In genomic region chr13:114087696-114088465, GRCm38 (mm10) we compare ENCODE assay signal across 22 mouse cellular contexts.
DNase-seq lines count a peak whose midpoint lies in the region; ATAC-seq and TF ChIP-seq lines count a peak whose summit lies in the region.
"Had no signal": no experiment of that assay in that cellular context is flagged by ENCODE, and none has a peak within 500 bp of the region (broad histone marks: within the 10 kb centered on the region; RNA-seq: fewer than 3 reads in every experiment).

No protein-coding gene starts in this region.

- H3K4me3 ChIP-seq in kidney, adult 2 months (ENCODE audit: insufficient read depth, low read depth, low read length): no peak overlapping the region
- H3K4me3 ChIP-seq in midbrain, embryonic 11.5 days (ENCODE audit: low read depth, low read length): no peak overlapping the region
- H3K4me3 ChIP-seq in midbrain, embryonic 14.5 days (replicated peaks; ENCODE audit: low read depth, low read length): no peak overlapping the region
- H3K4me3 ChIP-seq: embryonic facial prominence, embryonic 12.5 days; forebrain, embryonic 15.5 days; hindbrain, embryonic 13.5 days; layer of hippocampus, adult 2 months; limb, embryonic 15.5 days; lung, embryonic 15.5 days; neural tube, embryonic 13.5 days had no signal

- TF ChIP-seq POLR2A in kidney, adult 2 months (IDR thresholded peaks at IDR 0.05; ENCODE audit: low read depth, low read length): no peak

- TF ChIP-seq CTCF in kidney, adult 2 months (conservative IDR thresholded peaks at IDR 0.05; ENCODE audit: insufficient read depth, insufficient read length, low read depth, low read length): no peak

- H3K9me3 ChIP-seq in midbrain, embryonic 11.5 days (ENCODE audit: control insufficient read depth, low read length): no peaks in the 10 kb centered on the region
- no peaks in the 10 kb centered on the region for H3K9me3 ChIP-seq in midbrain, embryonic 14.5 days (ENCODE audit: control insufficient read depth, low read length)
- H3K9me3 ChIP-seq: embryonic facial prominence, embryonic 12.5 days; forebrain, embryonic 15.5 days; hindbrain, embryonic 13.5 days; limb, embryonic 15.5 days; lung, embryonic 15.5 days; neural tube, embryonic 13.5 days had no signal

- 78% methylated on average over 10 of the region's 10 CpGs for WGBS in kidney, adult 2 months
- 91% methylated on average over 10 of the region's 10 CpGs for WGBS in midbrain, embryonic 11.5 days
- 89% methylated on average over 10 of the region's 10 CpGs for WGBS in midbrain, embryonic 14.5 days

- H3K9ac ChIP-seq in midbrain, embryonic 11.5 days (ENCODE audit: low read length): no peak overlapping the region
- no peak overlapping the region for H3K9ac ChIP-seq in midbrain, embryonic 14.5 days (replicated peaks; ENCODE audit: low read length)
- H3K9ac ChIP-seq: embryonic facial prominence, embryonic 12.5 days; forebrain, embryonic 15.5 days; hindbrain, embryonic 13.5 days; limb, embryonic 15.5 days; lung, embryonic 15.5 days; neural tube, embryonic 13.5 days had no signal

- 0 out of 2 replicates have a peak, but pooled peaks cover 7% of the 10 kb centered on the region for H3K4me1 ChIP-seq in kidney, adult 2 months (ENCODE audit: control insufficient read depth, insufficient read depth, low read length)
- H3K4me1 ChIP-seq in midbrain, embryonic 11.5 days (ENCODE audit: control insufficient read depth, insufficient read depth, low read length): no peaks in the 10 kb centered on the region; the same call in 1 of the 2 replicates
- H3K4me1 ChIP-seq in midbrain, embryonic 14.5 days (ENCODE audit: control insufficient read depth, insufficient read depth, low read length): no peaks in the 10 kb centered on the region
- H3K4me1 ChIP-seq: forebrain, embryonic 15.5 days; hindbrain, embryonic 13.5 days; neural tube, embryonic 13.5 days had no signal

- no peak for ATAC-seq in midbrain, embryonic 11.5 days (ENCODE audit: low FRiP score)
- ATAC-seq in midbrain, embryonic 14.5 days (ENCODE audit: low FRiP score, low TSS enrichment): no peak
- ATAC-seq: forebrain, embryonic 15.5 days; Patski had no signal

- H3K36me3 ChIP-seq in kidney, adult 2 months (ENCODE audit: control insufficient read depth, insufficient read depth, low read length): no peaks in the 10 kb centered on the region
- no peaks in the 10 kb centered on the region for H3K36me3 ChIP-seq in midbrain, embryonic 11.5 days (ENCODE audit: control insufficient read depth, insufficient read depth, low read length)
- H3K36me3 ChIP-seq in midbrain, embryonic 14.5 days (ENCODE audit: control insufficient read depth, insufficient read depth, low read length): no peaks in the 10 kb centered on the region
- H3K36me3 ChIP-seq: embryonic facial prominence, embryonic 12.5 days; hindbrain, embryonic 13.5 days; limb, embryonic 15.5 days; lung, embryonic 15.5 days; neural tube, embryonic 13.5 days had no signal

- peak; percentile 77 for DNase-seq in kidney, adult 2 months
- no peak for DNase-seq in kidney, postnatal 4 days
- peak; percentile 2 for DNase-seq in midbrain, embryonic 11.5 days (ENCODE audit: low spot score, missing footprints)
- DNase-seq in midbrain, embryonic 14.5 days: no peak
- peak; percentile 19 to 36 for DNase-seq in gastrocnemius, postnatal 36 days
- no peak for DNase-seq in cerebellum, adult 18-20 months
- DNase-seq in MN1 (ENCODE audit: low spot score): no peak
- DNase-seq: adrenal gland, postnatal 14 days; cerebellum, postnatal 10 days; heart, postnatal 10 days; lung, postnatal 4 days; right cerebral cortex, adult 18-20 months; thymus, postnatal 25 days had no signal

- intact Hi-C loops in gastrocnemius, postnatal 36 days (cut with DNase I): no loop called here

- no peaks in the 10 kb centered on the region for H3K27me3 ChIP-seq in kidney, adult 2 months (replicated peaks; ENCODE audit: control insufficient read depth, insufficient read depth, low read length)
- H3K27me3 ChIP-seq in midbrain, embryonic 11.5 days (ENCODE audit: control insufficient read depth, insufficient read depth, low read length): no peaks in the 10 kb centered on the region
- H3K27me3 ChIP-seq in midbrain, embryonic 14.5 days (ENCODE audit: control insufficient read depth, insufficient read depth, low read length): no peaks in the 10 kb centered on the region
- H3K27me3 ChIP-seq: embryonic facial prominence, embryonic 12.5 days; forebrain, embryonic 15.5 days; hindbrain, embryonic 13.5 days; limb, embryonic 15.5 days; lung, embryonic 15.5 days; neural tube, embryonic 13.5 days; Patski had no signal

- no peak overlapping the region for H3K4me2 ChIP-seq in midbrain, embryonic 11.5 days
- no peak overlapping the region for H3K4me2 ChIP-seq in midbrain, embryonic 14.5 days (ENCODE audit: low read length)
- H3K4me2 ChIP-seq: embryonic facial prominence, embryonic 12.5 days; forebrain, embryonic 15.5 days; heart, embryonic 11.5 days; hindbrain, embryonic 13.5 days; limb, embryonic 15.5 days; lung, embryonic 15.5 days; neural tube, embryonic 13.5 days had no signal

- H3K27ac ChIP-seq in kidney, adult 2 months (ENCODE audit: insufficient read depth, low read depth, low read length): peak overlapping the region; percentile 24; the same call in 1 of the 2 replicates
- H3K27ac ChIP-seq in midbrain, embryonic 11.5 days (ENCODE audit: low read depth, low read length): no peak overlapping the region
- H3K27ac ChIP-seq in midbrain, embryonic 14.5 days (replicated peaks; ENCODE audit: low read depth, low read length): no peak overlapping the region
- H3K27ac ChIP-seq: embryonic facial prominence, embryonic 12.5 days; forebrain, embryonic 15.5 days; hindbrain, embryonic 13.5 days; layer of hippocampus, adult 2 months; limb, embryonic 15.5 days; lung, embryonic 15.5 days; neural tube, embryonic 13.5 days had no signal

Comparison
In these comparisons a context has a peak if more than half of its experiments do, and no peak if none do; other contexts are left out.
1. DNase-seq: peak in kidney, adult 2 months (single experiment), midbrain, embryonic 11.5 days (single experiment) and gastrocnemius, postnatal 36 days (2 of 2); none in kidney, postnatal 4 days (0 of 2), midbrain, embryonic 14.5 days (single experiment), cerebellum, adult 18-20 months (0 of 2) and MN1 (single experiment).